Mouse (Mus musculus) small intestine, adult 2 months (tissue): ENCODE results near the gene Hyal1. TPM values are rescaled to one million over a fixed set of nuclear protein-coding genes. Genes with fewer than 3 reads are reported as not detected.

Experiments used
- H3K27ac ChIP-seq: fragments of 200-500 bp; 2 replicates; pipeline ENCODE4 v1.5.1; 2012; ENCODE audit warnings: low read depth, low read length, control low read depth, inconsistent platforms; ENCODE audit not compliant: insufficient read depth
- H3K27me3 ChIP-seq: fragments of 200-500 bp; 2 replicates; pipeline ENCODE4 v1.6.1; 2012; ENCODE audit warnings: mild to moderate bottlenecking, moderate library complexity, low read length, inconsistent platforms; ENCODE audit not compliant: control insufficient read depth, insufficient read depth
- H3K36me3 ChIP-seq: fragments of 200-500 bp; 2 replicates; pipeline ENCODE4 v1.6.1; 2012; ENCODE audit warnings: mild to moderate bottlenecking, low read length, control low read depth, inconsistent platforms; ENCODE audit not compliant: control insufficient read depth, insufficient read depth
- H3K4me1 ChIP-seq: fragments of 200-500 bp; 2 replicates; pipeline ENCODE4 v1.6.1; 2012; ENCODE audit warnings: low read length, inconsistent platforms, mixed read lengths; ENCODE audit not compliant: control insufficient read depth, insufficient read depth, insufficient read length
- H3K4me3 ChIP-seq: fragments of 200-500 bp; 2 replicates; pipeline ENCODE4 v1.5.1; 2012; ENCODE audit warnings: low read depth, mild to moderate bottlenecking, control low read depth, inconsistent platforms, low read length, moderate library complexity
- CTCF ChIP-seq: fragments of 200-500 bp; IDR thresholded peaks from 2 replicates; pipeline ENCODE4 v1.5.1; 2012; ENCODE audit warnings: low read depth, mild to moderate bottlenecking, control low read depth, inconsistent platforms, low read length, moderate library complexity, mixed read lengths; ENCODE audit not compliant: insufficient replicate concordance, insufficient read length; ENCODE audit errors: extremely low read depth
- POLR2A ChIP-seq: fragments of 200-500 bp; IDR thresholded peaks from 2 replicates; pipeline ENCODE4 v1.6.1; 2012; ENCODE audit warnings: low read depth, mild to moderate bottlenecking, control low read depth, inconsistent platforms, low read length, moderate library complexity
- WGBS: fragments of 180-500 bp; shearing (Covaris S2); methylation state at CpG from one replicate; pipeline ENCODE4 v1.1.7; 2018; 5-methylcytosine and 5-hydroxymethylcytosine counted together
- polyA plus RNA-seq: library from polyadenylated mRNA; depleted of rRNA; stranded (reverse); fragments of >200 nt; gene quantifications from 2 replicates; pipeline ENCODE4 v1.2.3, GENCODE M21; 2012

Hyal1 gene
- polyA plus RNA-seq, 1 experiment: 2.6 TPM

- H3K4me1 ChIP-seq: peaks cover 15% of the 10 kb centered on the region
- no peak overlapping the region for H3K27ac ChIP-seq
- TF ChIP-seq CTCF: no peak
- TF ChIP-seq POLR2A: no peak
- peaks cover 8% of the 10 kb centered on the region; the same call in 1 of the 2 replicates for H3K36me3 ChIP-seq
- no peaks in the 10 kb centered on the region for H3K27me3 ChIP-seq
- no peak overlapping the region for H3K4me3 ChIP-seq
- WGBS: 89% methylated on average over 10 of the region's 10 CpGs
Observed at GRCm38 (mm10) chr9:107545199-107545598, 31.5 kb upstream of the Hyal1 start.

GRCm38 (mm10) chr9:107545602-107546001, 31.1 kb upstream of the Hyal1 start:
- peaks cover 8% of the 10 kb centered on the region; the same call in 1 of the 2 replicates for H3K36me3 ChIP-seq
- TF ChIP-seq CTCF (peak; percentile 95; the same call in 1 of the 2 replicates), POLR2A (no peak)
- no peak overlapping the region for H3K27ac ChIP-seq
- no peak overlapping the region for H3K4me3 ChIP-seq
- H3K27me3 ChIP-seq: no peaks in the 10 kb centered on the region
- peaks cover 15% of the 10 kb centered on the region for H3K4me1 ChIP-seq
- WGBS: 18% methylated on average over 3 of the region's 3 CpGs

- Histone ChIP-seq H3K4me1 (peaks cover 18% of the 10 kb centered on the region), H3K27ac (no peak within 1 kb of the TSS), H3K4me3 (peak within 1 kb of the TSS; percentile 27), H3K36me3 (peaks cover 8% of the 10 kb centered on the region; the same call in 1 of the 2 replicates), H3K27me3 (no peaks in the 10 kb centered on the region)
- 2% methylated on average over 20 of the region's 20 CpGs for WGBS
- TF ChIP-seq CTCF: no peak
- no peak for TF ChIP-seq POLR2A
Observed at GRCm38 (mm10) chr9:107547026-107547425, 29.7 kb upstream of the Hyal1 start, which contains the start of gene Zmynd10. Gene Zmynd10 (plus strand): TSS chr9:107547298.

- no peak overlapping the region for H3K27ac ChIP-seq
- 69% methylated on average over 5 of the region's 5 CpGs for WGBS
- peaks cover 18% of the 10 kb centered on the region for H3K4me1 ChIP-seq
- H3K4me3 ChIP-seq: no peak overlapping the region
- H3K36me3 ChIP-seq: peaks cover 8% of the 10 kb centered on the region; the same call in 1 of the 2 replicates
- H3K27me3 ChIP-seq: no peaks in the 10 kb centered on the region
- TF ChIP-seq POLR2A (no peak), CTCF (no peak)
Observed at GRCm38 (mm10) chr9:107547957-107548356, 28.8 kb upstream of the Hyal1 start.

GRCm38 (mm10) chr9:107548820-107549219, 27.9 kb upstream of the Hyal1 start:
- H3K27ac ChIP-seq: no peak overlapping the region
- H3K27me3 ChIP-seq: no peaks in the 10 kb centered on the region
- H3K4me3 ChIP-seq: no peak overlapping the region
- 92% methylated on average over 10 of the region's 10 CpGs for WGBS
- H3K4me1 ChIP-seq: peaks cover 19% of the 10 kb centered on the region
- peaks cover 8% of the 10 kb centered on the region; the same call in 1 of the 2 replicates for H3K36me3 ChIP-seq
- TF ChIP-seq CTCF (no peak), POLR2A (no peak)

GRCm38 (mm10) chr9:107549297-107550074, 27.2 kb upstream of the Hyal1 start:
- 91% methylated on average over 20 of the region's 20 CpGs for WGBS
- Histone ChIP-seq H3K27ac (no peak overlapping the region), H3K4me3 (no peak overlapping the region), H3K36me3 (peaks cover 3% of the 10 kb centered on the region; the same call in 1 of the 2 replicates), H3K4me1 (peaks cover 21% of the 10 kb centered on the region), H3K27me3 (no peaks in the 10 kb centered on the region)
- TF ChIP-seq POLR2A: no peak
- no peak for TF ChIP-seq CTCF

- TF ChIP-seq CTCF (no peak), POLR2A (no peak)
- Histone ChIP-seq H3K36me3 (no peaks in the 10 kb centered on the region), H3K4me1 (peaks cover 21% of the 10 kb centered on the region), H3K27ac (peak overlapping the region; percentile 33; the same call in 1 of the 2 replicates), H3K27me3 (no peaks in the 10 kb centered on the region), H3K4me3 (no peak overlapping the region)
- WGBS: 58% methylated on average over 23 of the region's 23 CpGs
Observed at GRCm38 (mm10) chr9:107550491-107551116, 26.1 kb upstream of the Hyal1 start.
